Mouse (Mus musculus) T-helper 17 cell (primary cell): ENCODE results near the gene Gzmd.

ENCODE experiments used
- in situ Hi-C, 2 experiments: fragments of 300-600 bp; cut with MboI, MseI; formaldehyde crosslinking; loops; 1 replicate in 1 of 2; 2 replicates in 1 of 2; pipeline ENCODE4 v1.15.1; 2025; ENCODE audit warnings: high pct_unique_total_duplicates in 2 of 2

Gene Gzmd

DNA sequence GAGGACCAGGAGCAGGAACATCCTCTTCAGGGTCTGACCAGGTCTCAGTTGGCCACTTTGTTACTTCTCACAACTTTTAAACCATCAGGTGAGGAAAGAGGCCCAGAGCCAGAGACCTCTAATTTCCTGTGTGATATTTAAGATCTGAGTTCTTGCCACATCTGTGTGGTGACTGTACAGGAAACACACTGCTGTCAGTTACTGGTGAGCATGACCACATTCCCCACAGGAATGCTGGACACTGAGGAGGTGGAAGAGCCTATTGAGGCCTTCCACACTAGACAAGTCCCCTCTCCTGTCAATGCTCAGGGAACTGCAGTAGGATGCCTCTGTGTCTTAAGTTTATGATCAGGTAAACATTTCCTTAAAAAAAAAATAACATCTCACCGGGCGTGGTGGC lies 47.2 kb downstream of the Gzmd start, which contains the start of gene Mcpt8:
Gene Mcpt8 (minus strand): TSS at position 107 of the 400 bp plus-strand sequence.
- in situ Hi-C loops, result no loop called here

DNA sequence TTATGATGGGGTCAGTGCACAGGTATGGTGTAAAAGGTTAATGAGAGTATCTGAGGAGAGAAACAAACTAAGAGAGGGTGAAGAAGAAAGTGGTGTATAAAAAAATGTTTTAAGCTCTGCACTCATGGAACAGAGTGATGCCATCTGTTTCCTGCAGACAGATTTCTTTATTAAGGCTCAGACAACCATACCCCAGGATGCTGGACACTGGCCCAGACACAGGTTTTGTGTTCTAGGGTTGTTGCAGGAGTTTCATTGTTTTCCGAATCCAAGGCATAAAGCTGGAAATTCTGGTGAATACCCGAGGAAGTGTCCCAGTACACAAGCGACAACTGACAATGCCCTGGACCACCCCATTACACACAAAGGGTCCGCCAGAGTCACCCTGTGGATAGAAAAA lies 50.4 kb downstream of the Gzmd start:
- in situ Hi-C loops, result no loop called here
